Mouse (Mus musculus) heart, embryonic 13.5 days (tissue): ENCODE data around the gene Fam198a. TPM values are rescaled to one million over a fixed set of nuclear protein-coding genes. Genes with fewer than 3 reads are reported as not detected.
A peak's percentile ranks its signal among the peaks of the same experiment; 100 is the strongest.
"Not testable (repeated sequence)": the region's sequence is repeated elsewhere in the genome, so short reads cannot be mapped to it uniquely, and the experiment has no call there.

Experiments
- ATAC-seq: fragments of 200-750 bp; cut with Nextera tagmentation; 2 replicates; pipeline ENCODE4 v1.8.0; 2017; ENCODE audit warnings: moderate TSS enrichment; ENCODE audit not compliant: insufficient number of reproducible peaks, low FRiP score, low TSS enrichment; ENCODE audit errors: extremely low read depth
- H3K27ac ChIP-seq: fragments of 300-500 bp; sonication (generic); replicated peaks from 2 replicates; pipeline ENCODE4 v1.5.1; 2015; ENCODE audit warnings: moderate library complexity, mild to moderate bottlenecking, inconsistent platforms
- H3K27me3 ChIP-seq: fragments of 300-500 bp; sonication (generic); replicated peaks from 2 replicates; pipeline ENCODE4 v1.6.1; 2015; ENCODE audit warnings: mild to moderate bottlenecking, inconsistent platforms
- H3K36me3 ChIP-seq: fragments of 300-500 bp; sonication (generic); 2 replicates; pipeline ENCODE4 v1.6.1; 2015; ENCODE audit warnings: mild to moderate bottlenecking, inconsistent platforms
- H3K4me1 ChIP-seq: fragments of 300-500 bp; sonication (generic); 2 replicates; pipeline ENCODE4 v1.6.1; 2015; ENCODE audit warnings: inconsistent platforms
- H3K4me2 ChIP-seq: fragments of 300-500 bp; sonication (generic); 2 replicates; pipeline ENCODE4 v1.6.1; 2015; ENCODE audit warnings: inconsistent platforms, mild to moderate bottlenecking, moderate library complexity
- H3K4me3 ChIP-seq: fragments of 300-500 bp; sonication (generic); 2 replicates; pipeline ENCODE4 v1.5.1; 2015; ENCODE audit warnings: moderate library complexity, mild to moderate bottlenecking, inconsistent platforms
- H3K9ac ChIP-seq: fragments of 300-500 bp; sonication (generic); 2 replicates; pipeline ENCODE4 v1.6.1; 2015; ENCODE audit warnings: inconsistent platforms, mild to moderate bottlenecking, moderate library complexity
- H3K9me3 ChIP-seq: fragments of 300-500 bp; sonication (generic); 2 replicates; pipeline ENCODE4 v1.6.1; 2016; ENCODE audit warnings: inconsistent platforms
- WGBS: fragments of 180-500 bp; shearing (Covaris S2); methylation state at CpG from one replicate; pipeline ENCODE4 v1.1.7; 2015; ENCODE audit warnings: mixed read lengths; 5-methylcytosine and 5-hydroxymethylcytosine counted together
- polyA plus RNA-seq: library from polyadenylated mRNA; unstranded; fragments of >200 nt; fragmentation: Nextera tagmentation; extraction: Ambion mirVana; gene quantifications from 2 replicates; pipeline ENCODE4 v1.2.1, GENCODE M21; 2015

Gene Fam198a
- polyA plus RNA-seq, 1 experiment from 2014 or later, result 0.94 TPM

DNA sequence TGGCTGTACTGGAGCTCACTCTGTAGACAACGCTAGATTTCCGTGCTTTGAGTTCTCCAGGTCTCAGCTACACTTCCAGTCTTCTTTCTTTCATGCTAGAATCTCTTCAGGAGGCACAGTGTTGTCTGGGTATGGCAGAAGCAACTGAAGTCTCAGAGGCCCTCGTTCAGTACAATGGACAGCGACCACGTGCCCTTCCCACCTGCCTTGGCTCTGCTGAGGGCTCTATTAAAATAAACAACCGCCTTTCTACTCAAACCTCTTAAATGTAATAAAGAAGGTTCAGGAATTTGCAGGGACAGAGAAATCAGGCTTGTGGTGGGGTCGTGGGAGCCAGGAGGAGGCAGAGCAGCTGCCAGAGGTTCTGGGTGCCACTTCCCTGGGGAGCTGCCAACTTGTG lies 55.8 kb downstream of the Fam198a start:
- Histone ChIP-seq H3K4me1 (peaks cover 4% of the 10 kb centered on the region; the same call in 1 of the 2 replicates), H3K27ac (no peak overlapping the region), H3K4me3 (no peak overlapping the region), H3K4me2 (no peak overlapping the region), H3K36me3 (no peaks in the 10 kb centered on the region), H3K9ac (no peak overlapping the region), H3K9me3 (peaks cover under 1% of the 10 kb centered on the region), H3K27me3 (no peaks in the 10 kb centered on the region; the same call in 1 of the 2 replicates)
- 10% methylated on average over 7 of the region's 7 CpGs for WGBS
- no peak for ATAC-seq

DNA sequence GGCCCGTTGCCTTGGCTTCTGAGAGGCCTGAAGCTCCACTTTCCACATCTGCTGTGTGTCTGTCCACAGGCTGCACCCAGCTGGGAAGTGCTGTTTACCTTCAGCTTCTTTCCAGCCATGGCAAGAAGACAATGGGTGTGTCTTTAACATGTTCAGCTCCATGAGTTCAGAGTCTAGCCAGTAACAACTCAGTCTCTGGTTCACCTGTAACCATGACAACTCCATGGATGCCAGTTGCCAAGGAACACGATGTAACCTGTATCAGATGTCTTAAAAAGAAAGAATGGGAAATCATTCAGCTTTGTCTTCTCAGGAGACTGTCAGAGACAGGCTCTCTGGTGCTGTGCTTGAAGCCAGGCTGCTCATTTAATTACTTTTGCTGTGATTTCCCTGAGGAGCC lies 58.1 kb downstream of the Fam198a start:
- H3K4me2 ChIP-seq, result no peak overlapping the region

DNA sequence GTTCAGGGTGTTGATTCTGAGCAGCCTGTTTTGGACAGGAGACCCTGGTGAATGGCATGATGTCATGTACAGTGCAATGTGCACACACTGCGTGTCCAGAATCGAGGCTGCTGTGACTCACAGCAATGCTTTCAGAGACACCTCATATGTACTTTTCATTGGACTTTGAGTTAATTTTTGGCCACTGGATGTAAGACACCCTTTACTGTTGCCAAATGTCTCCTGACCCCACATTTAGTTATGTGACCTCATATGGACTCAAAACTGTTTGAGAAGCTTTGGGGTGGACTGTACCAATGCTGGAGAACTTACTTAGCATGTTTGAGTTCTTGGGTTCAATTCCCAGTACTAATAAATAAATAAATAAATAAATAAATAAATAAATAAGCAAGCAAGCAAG lies 60.0 kb downstream of the Fam198a start:
- ATAC-seq, result no peak
- Histone ChIP-seq H3K9me3 (no peaks in the 10 kb centered on the region), H3K4me3 (no peak overlapping the region), H3K4me2 (no peak overlapping the region), H3K36me3 (no peaks in the 10 kb centered on the region), H3K27ac (no peak overlapping the region), H3K27me3 (no peaks in the 10 kb centered on the region; the same call in 1 of the 2 replicates), H3K9ac (no peak overlapping the region), H3K4me1 (peaks cover 6% of the 10 kb centered on the region; the same call in 1 of the 2 replicates)
- 79% methylated on average over 2 of the region's 2 CpGs for WGBS

More for the DNA sequence above, 58.1 kb downstream of the Fam198a start:
- no peaks in the 10 kb centered on the region for H3K9me3 ChIP-seq
- H3K36me3 ChIP-seq, result no peaks in the 10 kb centered on the region
- H3K27ac ChIP-seq, result no peak overlapping the region
- no peak overlapping the region for H3K9ac ChIP-seq
- H3K4me1 ChIP-seq, result peaks cover 6% of the 10 kb centered on the region; the same call in 1 of the 2 replicates
- H3K27me3 ChIP-seq, result no peaks in the 10 kb centered on the region; the same call in 1 of the 2 replicates
- H3K4me3 ChIP-seq, result no peak overlapping the region
- WGBS, result 48% methylated on average over 2 of the region's 2 CpGs
- no peak for ATAC-seq

DNA sequence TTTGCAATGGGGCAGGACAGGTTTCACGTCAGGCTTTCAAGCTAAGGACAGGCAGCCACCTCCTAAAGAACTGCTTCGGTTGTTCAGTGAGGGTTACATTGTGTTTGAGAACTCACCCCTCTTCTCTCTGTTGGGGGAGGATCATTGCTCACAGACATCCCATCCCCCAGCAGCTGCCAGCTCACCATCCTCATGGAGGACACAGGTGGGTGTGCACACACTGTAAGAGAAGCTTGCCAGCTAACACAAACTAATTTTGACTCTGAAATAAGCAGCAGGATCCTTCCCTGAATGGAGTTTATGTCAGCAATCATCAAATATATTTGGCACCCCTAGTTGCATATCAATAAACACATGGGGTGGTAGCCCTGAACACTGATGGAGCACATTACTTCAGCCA lies 62.0 kb downstream of the Fam198a start:
- no peak for ATAC-seq

DNA sequence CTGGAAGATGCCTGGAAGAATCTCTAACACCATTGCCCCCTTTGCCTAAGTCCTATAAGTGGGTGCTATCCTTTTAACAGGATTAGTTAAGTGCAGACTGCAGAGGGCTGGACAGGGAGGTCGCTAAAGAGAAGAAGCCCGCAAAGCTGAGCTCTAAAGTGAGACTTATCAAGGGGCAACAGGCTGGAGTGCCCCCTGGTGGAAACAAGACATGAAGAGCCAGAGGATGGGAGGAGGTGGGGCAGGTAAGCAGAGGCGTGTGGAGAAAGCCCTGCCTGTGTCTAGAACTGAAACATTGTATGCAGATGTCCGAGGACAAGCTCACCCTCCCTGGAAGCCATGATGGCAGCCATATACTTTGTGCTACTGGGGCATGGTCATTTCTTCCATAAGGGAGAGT lies 62.8 kb downstream of the Fam198a start:
- Histone ChIP-seq H3K27me3 (no peaks in the 10 kb centered on the region; the same call in 1 of the 2 replicates), H3K4me2 (no peak overlapping the region), H3K36me3 (no peaks in the 10 kb centered on the region), H3K4me1 (peaks cover 6% of the 10 kb centered on the region; the same call in 1 of the 2 replicates), H3K4me3 (no peak overlapping the region), H3K27ac (no peak overlapping the region), H3K9me3 (no peaks in the 10 kb centered on the region), H3K9ac (no peak overlapping the region)
- no peak for ATAC-seq
- WGBS, result 71% methylated on average over 4 of the region's 4 CpGs

More for the DNA sequence above, 62.0 kb downstream of the Fam198a start:
- Histone ChIP-seq H3K27me3 (no peaks in the 10 kb centered on the region; the same call in 1 of the 2 replicates), H3K9me3 (no peaks in the 10 kb centered on the region), H3K27ac (no peak overlapping the region), H3K4me1 (peaks cover 6% of the 10 kb centered on the region; the same call in 1 of the 2 replicates), H3K9ac (no peak overlapping the region), H3K4me3 (no peak overlapping the region), H3K36me3 (no peaks in the 10 kb centered on the region), H3K4me2 (no peak overlapping the region)
- 72% methylated on average over 2 of the region's 2 CpGs for WGBS

DNA sequence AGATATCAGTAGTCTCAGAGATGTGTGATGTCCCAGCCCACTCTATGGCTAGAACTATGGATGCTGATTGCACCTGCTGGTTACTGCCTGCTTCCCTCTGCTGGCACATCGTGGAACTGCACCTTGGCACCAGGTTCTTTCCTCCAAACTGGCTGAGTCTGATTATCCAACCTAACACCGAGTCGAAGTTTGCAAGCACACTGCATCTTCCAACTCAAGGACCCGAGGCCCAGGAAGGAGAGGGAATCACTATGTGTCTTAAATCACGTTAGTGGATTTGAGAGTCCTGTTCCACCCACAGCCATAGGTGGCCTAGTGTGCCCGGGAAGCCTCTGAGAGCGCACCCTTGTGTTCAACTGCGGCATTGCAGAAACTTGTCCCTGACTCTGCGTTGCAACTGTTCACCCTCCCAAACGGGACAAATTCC lies 63.5 kb downstream of the Fam198a start:
- no peak overlapping the region for H3K27ac ChIP-seq
- H3K9me3 ChIP-seq, result no peaks in the 10 kb centered on the region
- H3K27me3 ChIP-seq, result no peaks in the 10 kb centered on the region; the same call in 1 of the 2 replicates
- no peaks in the 10 kb centered on the region for H3K36me3 ChIP-seq
- 12% methylated on average over 10 of the region's 10 CpGs for WGBS
- H3K4me3 ChIP-seq, result no peak overlapping the region
- peaks cover 11% of the 10 kb centered on the region for H3K4me1 ChIP-seq
- ATAC-seq, result no peak
- H3K4me2 ChIP-seq, result no peak overlapping the region
- H3K9ac ChIP-seq, result no peak overlapping the region

DNA sequence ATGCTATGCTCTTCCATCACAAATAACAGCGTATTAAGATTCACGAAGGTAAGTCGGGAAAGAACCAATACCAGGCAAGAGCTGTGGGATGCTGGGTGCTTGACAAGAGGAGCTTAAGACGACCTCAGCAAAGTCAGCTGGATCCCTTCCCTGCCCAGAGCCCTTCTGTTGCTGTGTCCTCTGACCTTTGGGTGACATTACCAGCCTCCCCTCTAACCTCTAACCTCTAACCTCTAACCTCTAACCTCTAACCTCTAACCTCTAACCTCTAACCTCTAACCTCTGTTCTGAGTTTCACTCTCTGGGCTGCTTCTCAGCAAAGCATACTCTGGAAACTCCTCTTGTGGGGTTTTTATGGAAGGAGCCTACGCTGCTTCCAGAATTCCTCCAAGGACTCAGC lies 67.3 kb downstream of the Fam198a start:
- Histone ChIP-seq H3K36me3 (no peaks in the 10 kb centered on the region), H3K4me1 (peaks cover 15% of the 10 kb centered on the region)

DNA sequence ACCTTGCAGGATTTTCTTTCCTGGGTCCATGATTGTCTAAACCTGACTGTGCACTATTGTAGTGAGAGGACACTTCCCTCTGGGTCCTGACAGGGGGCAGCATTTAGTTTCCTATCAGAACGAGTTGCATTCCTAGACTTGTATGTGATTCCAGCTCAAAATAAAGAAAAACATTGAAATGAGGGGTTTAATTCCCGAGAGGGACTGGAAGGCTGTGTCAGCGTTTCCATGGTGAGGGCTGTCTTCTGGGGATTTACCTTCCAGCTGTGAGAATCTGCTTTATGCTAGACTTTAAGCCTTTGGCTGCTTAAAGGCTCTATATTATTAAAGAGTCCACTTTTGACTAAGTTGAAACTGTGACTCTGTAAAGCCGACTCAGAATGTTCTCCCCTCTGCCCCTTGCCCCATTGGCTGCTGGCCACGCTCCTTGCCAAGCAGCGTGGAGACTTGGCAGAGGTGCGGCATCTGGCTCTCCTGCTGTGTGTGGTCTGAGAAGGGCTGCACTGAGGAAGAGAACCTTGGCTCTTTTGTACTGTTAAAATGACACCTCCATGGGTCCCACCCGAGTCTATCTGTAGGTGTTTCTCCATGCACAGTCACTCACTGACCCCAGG lies 68.1 kb downstream of the Fam198a start:
- Histone ChIP-seq H3K4me1 (peaks cover 23% of the 10 kb centered on the region), H3K4me3 (no peak overlapping the region), H3K9me3 (no peaks in the 10 kb centered on the region), H3K27me3 (no peaks in the 10 kb centered on the region), H3K4me2 (0 out of 2 replicates have a peak overlapping the region, but pooled peaks have one; percentile 7), H3K9ac (peak overlapping the region; percentile 5; the same call in 1 of the 2 replicates), H3K36me3 (no peaks in the 10 kb centered on the region), H3K27ac (no peak overlapping the region)
- 18% methylated on average over 8 of the region's 8 CpGs for WGBS
- ATAC-seq, result no peak

More for the DNA sequence above, 67.3 kb downstream of the Fam198a start:
- Histone ChIP-seq H3K4me3 (no peak overlapping the region), H3K27me3 (no peaks in the 10 kb centered on the region), H3K4me2 (no peak overlapping the region), H3K9ac (no peak overlapping the region), H3K9me3 (no peaks in the 10 kb centered on the region), H3K27ac (no peak overlapping the region)
- 77% methylated on average over 5 of the region's 5 CpGs for WGBS
- no peak for ATAC-seq

DNA sequence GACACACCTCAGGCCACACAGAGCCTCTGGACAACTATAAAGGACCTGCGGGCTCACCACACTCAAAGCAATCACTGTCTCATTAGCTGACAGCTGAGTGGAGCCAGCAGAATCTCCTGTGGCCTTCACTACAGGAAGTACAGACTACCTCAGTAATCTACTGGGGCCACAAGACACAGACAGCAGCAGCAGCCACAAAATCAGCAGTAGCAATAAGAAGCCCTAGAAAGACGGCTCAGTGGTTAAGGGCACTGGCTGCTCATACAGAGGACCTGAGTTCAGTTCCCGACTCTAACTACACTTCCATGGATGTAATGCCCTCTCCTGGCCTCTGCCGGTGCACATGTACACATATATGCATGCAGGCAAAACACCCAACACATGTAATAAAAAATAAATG lies 69.5 kb downstream of the Fam198a start:
- Histone ChIP-seq H3K27ac (no peak overlapping the region), H3K27me3 (no peaks in the 10 kb centered on the region), H3K9me3 (no peaks in the 10 kb centered on the region), H3K4me1 (peaks cover 30% of the 10 kb centered on the region), H3K36me3 (no peaks in the 10 kb centered on the region), H3K9ac (no peak overlapping the region), H3K4me3 (no peak overlapping the region), H3K4me2 (no peak overlapping the region)
- WGBS, result 71% methylated on average over 4 of the region's 4 CpGs
- ATAC-seq, result no peak

DNA sequence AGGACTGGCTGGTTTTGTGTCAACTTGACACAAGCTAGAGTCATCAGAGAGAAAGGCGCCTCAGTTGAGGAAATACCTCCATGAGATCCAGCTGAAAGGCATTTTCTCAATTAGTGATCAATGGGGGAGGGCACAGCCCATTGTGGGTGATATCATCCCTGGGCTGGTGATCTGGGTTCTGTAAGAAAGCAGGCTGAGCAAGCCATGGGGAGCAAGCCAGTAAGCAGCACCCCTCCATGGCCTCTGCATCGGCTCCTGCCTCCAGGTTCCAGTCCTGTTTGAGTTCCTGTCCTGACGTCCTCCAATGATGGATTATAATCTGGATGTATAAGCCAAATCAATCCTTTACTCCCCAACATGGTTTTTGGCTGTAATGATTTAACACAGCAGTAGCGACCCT lies 70.4 kb downstream of the Fam198a start:
- H3K9me3 ChIP-seq, H3K4me3 ChIP-seq, H3K36me3 ChIP-seq, ATAC-seq, H3K27ac ChIP-seq, H3K27me3 ChIP-seq, H3K4me2 ChIP-seq, H3K9ac ChIP-seq: not testable (repeated sequence)
- H3K4me1 ChIP-seq, result peaks cover 31% of the 10 kb centered on the region
- WGBS, result 77% methylated on average over 4 of the region's 4 CpGs

DNA sequence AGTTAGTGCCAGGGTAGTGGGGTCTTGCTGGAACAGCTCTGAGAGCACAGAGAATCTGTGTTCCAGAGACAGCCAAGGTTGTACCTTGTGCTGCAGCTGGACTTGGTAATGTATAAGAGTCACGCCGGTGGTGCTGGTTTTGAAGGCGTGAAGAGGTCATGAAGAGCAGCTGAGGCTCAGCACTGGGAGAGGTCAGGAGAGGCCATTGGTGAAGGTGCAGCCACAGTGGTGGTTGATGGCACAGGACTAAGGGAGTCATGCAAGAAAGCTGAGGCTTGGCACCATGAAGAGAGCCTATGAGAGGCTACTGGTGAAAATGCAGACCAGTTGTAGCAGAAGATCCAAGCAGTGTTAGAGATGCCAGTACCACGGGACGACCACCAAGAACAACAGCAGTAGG lies 70.8 kb downstream of the Fam198a start:
- Histone ChIP-seq H3K9ac (no peak overlapping the region), H3K9me3 (no peaks in the 10 kb centered on the region), H3K27ac (no peak overlapping the region), H3K4me1 (peaks cover 36% of the 10 kb centered on the region), H3K4me3 (no peak overlapping the region), H3K27me3 (no peaks in the 10 kb centered on the region), H3K4me2 (no peak overlapping the region), H3K36me3 (no peaks in the 10 kb centered on the region)
- no peak for ATAC-seq
- WGBS, result 87% methylated on average over 5 of the region's 5 CpGs

DNA sequence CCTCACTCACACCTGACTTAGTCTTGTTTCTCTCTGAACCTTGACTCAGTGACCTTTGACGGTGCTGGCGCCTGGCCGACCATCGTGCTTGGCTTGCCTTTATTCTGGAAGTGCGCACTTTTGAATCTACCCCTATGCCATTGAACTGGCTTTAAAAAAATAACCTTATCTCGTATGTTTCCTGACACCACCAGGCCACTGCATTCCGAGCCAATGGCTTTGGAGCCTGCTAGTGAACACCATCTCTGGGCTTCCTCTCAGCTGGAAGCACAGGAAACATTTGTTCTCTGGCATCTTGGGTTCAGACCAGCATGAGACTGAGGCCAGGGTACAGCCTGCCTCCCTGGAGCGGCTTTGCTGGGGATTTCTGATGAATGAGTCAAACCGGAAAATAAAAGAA lies 72.0 kb downstream of the Fam198a start:
- no peak overlapping the region for H3K4me3 ChIP-seq
- no peaks in the 10 kb centered on the region for H3K36me3 ChIP-seq
- no peaks in the 10 kb centered on the region for H3K27me3 ChIP-seq
- WGBS, result 39% methylated on average over 9 of the region's 9 CpGs
- peaks cover 47% of the 10 kb centered on the region for H3K4me1 ChIP-seq
- peak overlapping the region; percentile 77 for H3K27ac ChIP-seq
- peak; percentile 33; the same call in 1 of the 2 replicates for ATAC-seq
- H3K9me3 ChIP-seq, result no peaks in the 10 kb centered on the region
- no peak overlapping the region for H3K9ac ChIP-seq
- no peak overlapping the region for H3K4me2 ChIP-seq
